Mouse (Mus musculus): ENCODE results near the gene Urad. TPM values are rescaled to one million over a fixed set of nuclear protein-coding genes. Genes with fewer than 3 reads are reported as not detected.

Gene Urad
- polyA plus RNA-seq, 1 experiment from 2014 or later = not detected

GRCm38 (mm10) chr5:147299255-147300000 is 22.8 kb downstream of the Urad start:
- H3K4me3 ChIP-seq (ENCODE audit: low read depth, low read length) = peak overlapping the region; percentile 6; the same call in 1 of the 2 replicates
- peak overlapping the region; percentile 34 for H3K4me2 ChIP-seq (ENCODE audit: low read length)
- H3K27ac ChIP-seq (ENCODE audit: low read length) = no peak overlapping the region

GRCm38 (mm10) chr5:147297249-147297648 is 25.0 kb downstream of the Urad start:
- Histone ChIP-seq H3K27me3 (ENCODE audit: control insufficient read depth, insufficient read depth, low read depth, low read length) (peaks cover 87% of the 10 kb centered on the region), H3K36me3 (ENCODE audit: control insufficient read depth, insufficient read depth, low read length) (no peaks in the 10 kb centered on the region), H3K4me2 (ENCODE audit: low read length) (no peak overlapping the region), H3K4me1 (ENCODE audit: control insufficient read depth, insufficient read depth, low read length) (0 out of 2 replicates have a peak, but pooled peaks cover 3% of the 10 kb centered on the region), H3K27ac (ENCODE audit: low read length) (no peak overlapping the region), H3K4me3 (ENCODE audit: low read depth, low read length) (no peak overlapping the region), H3K9me3 (replicated peaks; ENCODE audit: control insufficient read depth, low read length, poor library complexity, severe bottlenecking) (no peaks in the 10 kb centered on the region), H3K9ac (ENCODE audit: low read depth, low read length) (no peak overlapping the region)
- ATAC-seq = no peak
- WGBS = 56% methylated on average over 5 of the region's 5 CpGs

More at GRCm38 (mm10) chr5:147299255-147300000, 22.8 kb downstream of the Urad start:
- H3K4me1 ChIP-seq (ENCODE audit: control insufficient read depth, insufficient read depth, low read length) = peaks cover 4% of the 10 kb centered on the region; the same call in 1 of the 2 replicates
- no peak overlapping the region for H3K9ac ChIP-seq (ENCODE audit: low read depth, low read length)
- H3K9me3 ChIP-seq (replicated peaks; ENCODE audit: control insufficient read depth, low read length, poor library complexity, severe bottlenecking) = no peaks in the 10 kb centered on the region
- no peaks in the 10 kb centered on the region for H3K36me3 ChIP-seq (ENCODE audit: control insufficient read depth, insufficient read depth, low read length)
- H3K27me3 ChIP-seq (ENCODE audit: control insufficient read depth, insufficient read depth, low read depth, low read length) = peaks cover 85% of the 10 kb centered on the region
- WGBS = under 1% methylated on average over 41 of the region's 41 CpGs
- no peak for ATAC-seq

- no peaks in the 10 kb centered on the region for H3K4me1 ChIP-seq (ENCODE audit: control insufficient read depth, insufficient read depth, low read length)
Observed at GRCm38 (mm10) chr5:147294121-147294520, 28.1 kb downstream of the Urad start.

GRCm38 (mm10) chr5:147293127-147293910 is 28.9 kb downstream of the Urad start:
- 16% methylated on average over 17 of the region's 18 CpGs for WGBS
- peak; percentile 51; the same call in 1 of the 2 replicates for ATAC-seq
- H3K4me2 ChIP-seq (ENCODE audit: low read length) = no peak overlapping the region
- no peak overlapping the region for H3K27ac ChIP-seq (ENCODE audit: low read length)
- H3K27me3 ChIP-seq (ENCODE audit: control insufficient read depth, insufficient read depth, low read depth, low read length) = peaks cover 62% of the 10 kb centered on the region
- no peak overlapping the region for H3K4me3 ChIP-seq (ENCODE audit: low read depth, low read length)
- H3K9me3 ChIP-seq (replicated peaks; ENCODE audit: control insufficient read depth, low read length, poor library complexity, severe bottlenecking) = no peaks in the 10 kb centered on the region
- no peaks in the 10 kb centered on the region for H3K4me1 ChIP-seq (ENCODE audit: control insufficient read depth, insufficient read depth, low read length)
- H3K9ac ChIP-seq (ENCODE audit: low read depth, low read length) = no peak overlapping the region
- H3K36me3 ChIP-seq (ENCODE audit: control insufficient read depth, insufficient read depth, low read length) = no peaks in the 10 kb centered on the region

More at GRCm38 (mm10) chr5:147294121-147294520, 28.1 kb downstream of the Urad start:
- ATAC-seq = no peak
- Histone ChIP-seq H3K27ac (ENCODE audit: low read length) (no peak overlapping the region), H3K36me3 (ENCODE audit: control insufficient read depth, insufficient read depth, low read length) (no peaks in the 10 kb centered on the region), H3K27me3 (ENCODE audit: control insufficient read depth, insufficient read depth, low read depth, low read length) (peaks cover 69% of the 10 kb centered on the region), H3K4me3 (ENCODE audit: low read depth, low read length) (no peak overlapping the region), H3K9me3 (replicated peaks; ENCODE audit: control insufficient read depth, low read length, poor library complexity, severe bottlenecking) (no peaks in the 10 kb centered on the region), H3K9ac (ENCODE audit: low read depth, low read length) (no peak overlapping the region), H3K4me2 (ENCODE audit: low read length) (no peak overlapping the region)
- WGBS = 15% methylated on average over 20 of the region's 20 CpGs

GRCm38 (mm10) chr5:147292506-147293120 is 29.6 kb downstream of the Urad start:
- H3K4me2 ChIP-seq (ENCODE audit: low read length) = no peak overlapping the region
- H3K9ac ChIP-seq (ENCODE audit: low read depth, low read length) = no peak overlapping the region
- no peak overlapping the region for H3K27ac ChIP-seq (ENCODE audit: low read length)
- peaks cover 55% of the 10 kb centered on the region for H3K27me3 ChIP-seq (ENCODE audit: control insufficient read depth, insufficient read depth, low read depth, low read length)
- ATAC-seq = no peak
- no peaks in the 10 kb centered on the region for H3K36me3 ChIP-seq (ENCODE audit: control insufficient read depth, insufficient read depth, low read length)
- WGBS = 54% methylated on average over 13 of the region's 13 CpGs
- H3K9me3 ChIP-seq (replicated peaks; ENCODE audit: control insufficient read depth, low read length, poor library complexity, severe bottlenecking) = no peaks in the 10 kb centered on the region
- H3K4me1 ChIP-seq (ENCODE audit: control insufficient read depth, insufficient read depth, low read length) = no peaks in the 10 kb centered on the region
- no peak overlapping the region for H3K4me3 ChIP-seq (ENCODE audit: low read depth, low read length)

DNA sequence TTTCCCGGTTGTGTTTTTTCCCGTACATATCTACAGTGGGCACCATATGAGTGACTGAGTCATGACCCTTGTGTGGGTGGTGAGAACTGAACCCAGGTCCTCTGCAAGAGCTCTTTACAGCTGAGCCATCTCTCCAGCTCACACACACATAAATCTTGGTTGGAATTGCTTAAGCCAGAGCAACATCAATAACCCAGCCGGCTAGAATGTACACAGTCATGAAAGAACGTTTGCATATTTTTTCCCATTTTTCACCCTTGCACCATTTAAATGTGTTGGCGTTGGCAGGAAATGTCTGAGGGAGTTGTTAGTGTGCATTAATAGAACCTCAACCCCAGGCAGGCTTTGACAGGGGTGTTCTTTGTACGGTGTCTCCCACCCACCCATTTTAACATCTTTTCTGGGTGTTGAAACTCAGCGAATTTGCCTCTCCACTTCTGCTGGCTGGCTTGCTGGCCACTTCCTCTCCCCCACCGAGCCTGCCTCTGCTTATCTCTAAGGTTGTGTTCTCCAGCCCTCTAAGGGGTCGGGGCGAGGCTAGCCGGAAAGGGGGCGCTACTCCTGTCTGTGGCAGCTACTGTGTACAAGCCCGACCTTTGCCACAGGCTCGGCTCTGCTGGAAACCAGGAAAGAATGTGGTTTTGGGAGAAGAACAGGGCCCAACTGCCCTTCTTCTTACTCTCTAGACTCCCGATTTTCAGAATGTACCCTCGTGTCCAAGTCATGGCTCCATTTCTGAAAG is 30.3 kb downstream of the Urad start:
- Histone ChIP-seq H3K4me2 (ENCODE audit: low read length) (no peak overlapping the region), H3K27ac (ENCODE audit: low read length) (no peak overlapping the region), H3K4me3 (ENCODE audit: low read depth, low read length) (no peak overlapping the region), H3K36me3 (ENCODE audit: control insufficient read depth, insufficient read depth, low read length) (no peaks in the 10 kb centered on the region), H3K27me3 (ENCODE audit: control insufficient read depth, insufficient read depth, low read depth, low read length) (peaks cover 48% of the 10 kb centered on the region), H3K9me3 (replicated peaks; ENCODE audit: control insufficient read depth, low read length, poor library complexity, severe bottlenecking) (no peaks in the 10 kb centered on the region), H3K9ac (ENCODE audit: low read depth, low read length) (no peak overlapping the region), H3K4me1 (ENCODE audit: control insufficient read depth, insufficient read depth, low read length) (no peaks in the 10 kb centered on the region)
- no peak for ATAC-seq
- 36% methylated on average over 16 of the region's 16 CpGs for WGBS

- Histone ChIP-seq H3K36me3 (ENCODE audit: control insufficient read depth, insufficient read depth, low read length) (no peaks in the 10 kb centered on the region), H3K27ac (ENCODE audit: low read length) (no peak overlapping the region), H3K27me3 (ENCODE audit: control insufficient read depth, insufficient read depth, low read depth, low read length) (peaks cover 19% of the 10 kb centered on the region), H3K4me2 (ENCODE audit: low read length) (no peak overlapping the region), H3K9ac (ENCODE audit: low read depth, low read length) (no peak overlapping the region), H3K4me3 (ENCODE audit: low read depth, low read length) (no peak overlapping the region), H3K4me1 (ENCODE audit: control insufficient read depth, insufficient read depth, low read length) (no peaks in the 10 kb centered on the region), H3K9me3 (replicated peaks; ENCODE audit: control insufficient read depth, low read length, poor library complexity, severe bottlenecking) (no peaks in the 10 kb centered on the region)
- 74% methylated on average over 4 of the region's 4 CpGs for WGBS
- ATAC-seq = no peak
Observed at GRCm38 (mm10) chr5:147284365-147284764, 37.9 kb downstream of the Urad start.

- Histone ChIP-seq H3K9ac (ENCODE audit: low read depth, low read length) (no peak overlapping the region), H3K27me3 (ENCODE audit: control insufficient read depth, insufficient read depth, low read depth, low read length) (peaks cover 70% of the 10 kb centered on the region), H3K27ac (ENCODE audit: low read length) (no peak overlapping the region), H3K4me3 (ENCODE audit: low read depth, low read length) (no peak overlapping the region), H3K4me2 (ENCODE audit: low read length) (no peak overlapping the region), H3K4me1 (ENCODE audit: control insufficient read depth, insufficient read depth, low read length) (no peaks in the 10 kb centered on the region), H3K9me3 (replicated peaks; ENCODE audit: control insufficient read depth, low read length, poor library complexity, severe bottlenecking) (no peaks in the 10 kb centered on the region), H3K36me3 (ENCODE audit: control insufficient read depth, insufficient read depth, low read length) (no peaks in the 10 kb centered on the region)
- no peak for ATAC-seq
- 0% methylated on average over 13 of the region's 13 CpGs for WGBS
Observed at GRCm38 (mm10) chr5:147277547-147277925, 44.7 kb downstream of the Urad start.
